Mouse (Mus musculus) ES-E14 (cell line): Measurements from ENCODE around the gene Homer2.

Experiments used
- CHD2 ChIP-seq: IDR thresholded peaks from 2 replicates; pipeline ENCODE4 v1.6.1; 2014; ENCODE audit warnings: mild to moderate bottlenecking, low read depth, low read length, inconsistent platforms
- MAFK ChIP-seq: IDR thresholded peaks from 2 replicates; pipeline ENCODE4 v1.6.1; 2014; ENCODE audit warnings: mild to moderate bottlenecking, low read depth, low read length, inconsistent platforms; ENCODE audit not compliant: insufficient read depth
- ZC3H11A ChIP-seq: IDR thresholded peaks from 2 replicates; pipeline ENCODE4 v1.6.1; 2012; ENCODE audit warnings: low read depth, mild to moderate bottlenecking, inconsistent platforms, low read length, borderline replicate concordance
- ZNF384 ChIP-seq: IDR thresholded peaks from 2 replicates; pipeline ENCODE4 v1.6.1; 2012; ENCODE audit warnings: low read depth, low read length, inconsistent platforms

- TF ChIP-seq ZNF384 (no peak), ZC3H11A (no peak), MAFK (no peak), CHD2 (no peak)
These were observed 49.5 kb downstream of the Homer2 start for GRCm38 (mm10) chr7:81657631-81658347.
